Mouse (Mus musculus): Measurements from ENCODE around the gene Tmem151b.

Tmem151b gene

GRCm38 (mm10) chr17:45546941-45547340, 2.5 kb downstream of the Tmem151b start:
- in situ Hi-C loops (cut with MseI, MboI), result no loop called here

GRCm38 (mm10) chr17:45545278-45545961, 4.1 kb downstream of the Tmem151b start:
- in situ Hi-C loops (cut with MseI, MboI), result no loop called here

GRCm38 (mm10) chr17:45544873-45545277, 4.6 kb downstream of the Tmem151b start:
- in situ Hi-C loops (cut with MseI, MboI), result no loop called here

GRCm38 (mm10) chr17:45544001-45544872, 5.2 kb downstream of the Tmem151b start:
- in situ Hi-C loops (cut with MseI, MboI), result no loop called here

GRCm38 (mm10) chr17:45543115-45543514, 6.4 kb downstream of the Tmem151b start:
- in situ Hi-C loops (cut with MseI, MboI), result no loop called here

GRCm38 (mm10) chr17:45542705-45543104, 6.8 kb downstream of the Tmem151b start:
- in situ Hi-C loops (cut with MseI, MboI), result no loop called here

GRCm38 (mm10) chr17:45542129-45542528, 7.3 kb downstream of the Tmem151b start:
- in situ Hi-C loops (cut with MseI, MboI), result no loop called here

GRCm38 (mm10) chr17:45539664-45540063, 9.8 kb downstream of the Tmem151b start:
- in situ Hi-C loops (cut with MseI, MboI), result no loop called here

- in situ Hi-C loops (cut with MseI, MboI), result no loop called here
These were observed 11.1 kb downstream of the Tmem151b start for GRCm38 (mm10) chr17:45538394-45538793.

- in situ Hi-C loops (cut with MseI, MboI), result no loop called here
These were observed 13.2 kb downstream of the Tmem151b start for GRCm38 (mm10) chr17:45536264-45536663.

- in situ Hi-C loops (cut with MseI, MboI), result loop anchor here in 1 of 2 experiments (5.0 kb wide), 1 partner anchor 56 kb away; the partner anchor contains the start of gene Spats1
These were observed 16.6 kb downstream of the Tmem151b start for GRCm38 (mm10) chr17:45532896-45533295.

- in situ Hi-C loops (cut with MseI, MboI), result loop anchor here in 1 of 2 experiments (5.0 kb wide), 1 partner anchor 53 kb away; the partner anchor contains the start of gene Spats1
These were observed 19.1 kb downstream of the Tmem151b start for GRCm38 (mm10) chr17:45530346-45530782.

- in situ Hi-C loops (cut with MseI, MboI), result no loop called here
These were observed 22.9 kb downstream of the Tmem151b start for GRCm38 (mm10) chr17:45526571-45526970.

- in situ Hi-C loops (cut with MseI, MboI), result no loop called here
These were observed 24.5 kb downstream of the Tmem151b start for GRCm38 (mm10) chr17:45524961-45525360.

GRCm38 (mm10) chr17:45523263-45523662, 26.2 kb downstream of the Tmem151b start, which contains the start of gene Tcte1:
Gene Tcte1, plus strand, starts transcription at chr17:45523434.
- in situ Hi-C loops (cut with MseI, MboI), result no loop called here

GRCm38 (mm10) chr17:45520136-45520535, 29.3 kb downstream of the Tmem151b start:
- in situ Hi-C loops (cut with MseI, MboI), result no loop called here

- in situ Hi-C loops (cut with MseI, MboI), result loop anchor here in 1 of 2 experiments (5.0 kb wide), 1 partner anchor 33 kb away; no protein-coding TSS in a partner anchor
These were observed 30.6 kb downstream of the Tmem151b start for GRCm38 (mm10) chr17:45518766-45519475.

GRCm38 (mm10) chr17:45517549-45518215, 31.8 kb downstream of the Tmem151b start:
- in situ Hi-C loops (cut with MseI, MboI), result loop anchor here in 1 of 2 experiments (5.0 kb wide), 1 partner anchor 35 kb away; no protein-coding TSS in a partner anchor

GRCm38 (mm10) chr17:45517135-45517534, 32.3 kb downstream of the Tmem151b start:
- in situ Hi-C loops (cut with MseI, MboI), result loop anchor here in 1 of 2 experiments (5.0 kb wide), 1 partner anchor 35 kb away; no protein-coding TSS in a partner anchor

GRCm38 (mm10) chr17:45516488-45516887, 33.0 kb downstream of the Tmem151b start:
- in situ Hi-C loops (cut with MseI, MboI), result loop anchor here in 1 of 2 experiments (5.0 kb wide), 1 partner anchor 36 kb away; no protein-coding TSS in a partner anchor

- in situ Hi-C loops (cut with MseI, MboI), result loop anchor here in 1 of 2 experiments (5.0 kb wide), 1 partner anchor 36 kb away; no protein-coding TSS in a partner anchor
These were observed 33.7 kb downstream of the Tmem151b start for GRCm38 (mm10) chr17:45515806-45516205.
